12 mouse cellular contexts compared by ENCODE assay signal in genomic region chr5:23551687-23552086, GRCm38 (mm10).
DNase-seq lines count a peak whose midpoint lies in the region; ATAC-seq and TF ChIP-seq lines count a peak whose summit lies in the region.
"Had no signal": no experiment of that assay in that cellular context is flagged by ENCODE, and none has a peak within 500 bp of the region (broad histone marks: within the 10 kb centered on the region; RNA-seq: fewer than 3 reads in every experiment).

No protein-coding gene starts in this region.

- no peak overlapping the region for H3K9ac ChIP-seq in midbrain, embryonic 11.5 days (ENCODE audit: low read length)
- no peak overlapping the region for H3K9ac ChIP-seq in midbrain, embryonic 16.5 days (ENCODE audit: low read depth, low read length)
- no peak overlapping the region for H3K9ac ChIP-seq in lung, postnatal 0 days (replicated peaks; ENCODE audit: low read depth)
- H3K9ac ChIP-seq in hindbrain, embryonic 12.5 days: no peak overlapping the region
- H3K9ac ChIP-seq: midbrain, embryonic 13.5 days had no signal

- H3K4me2 ChIP-seq in midbrain, embryonic 11.5 days: no peak overlapping the region
- H3K4me2 ChIP-seq in midbrain, embryonic 16.5 days (ENCODE audit: low read length): no peak overlapping the region
- H3K4me2 ChIP-seq in lung, postnatal 0 days (replicated peaks; ENCODE audit: low read depth, low read length): no peak overlapping the region
- H3K4me2 ChIP-seq in hindbrain, embryonic 12.5 days (replicated peaks): no peak overlapping the region
- H3K4me2 ChIP-seq: midbrain, embryonic 13.5 days had no signal

- H3K27me3 ChIP-seq in midbrain, embryonic 11.5 days (ENCODE audit: control insufficient read depth, insufficient read depth, low read length): no peaks in the 10 kb centered on the region
- no peaks in the 10 kb centered on the region for H3K27me3 ChIP-seq in midbrain, embryonic 16.5 days (ENCODE audit: control insufficient read depth, insufficient read depth, low read depth, low read length)
- H3K27me3 ChIP-seq in lung, postnatal 0 days (replicated peaks; ENCODE audit: insufficient read depth, low read length): no peaks in the 10 kb centered on the region
- no peaks in the 10 kb centered on the region for H3K27me3 ChIP-seq in hindbrain, embryonic 12.5 days
- H3K27me3 ChIP-seq: midbrain, embryonic 13.5 days had no signal

- no peaks in the 10 kb centered on the region for H3K36me3 ChIP-seq in midbrain, embryonic 11.5 days (ENCODE audit: control insufficient read depth, insufficient read depth, low read length)
- no peaks in the 10 kb centered on the region for H3K36me3 ChIP-seq in midbrain, embryonic 16.5 days (ENCODE audit: control insufficient read depth, insufficient read depth, low read length)
- H3K36me3 ChIP-seq in lung, postnatal 0 days (ENCODE audit: insufficient read depth, low read length): no peaks in the 10 kb centered on the region
- no peaks in the 10 kb centered on the region; the same call in 1 of the 2 replicates for H3K36me3 ChIP-seq in hindbrain, embryonic 12.5 days

- peak; percentile 14 for DNase-seq in adrenal gland, postnatal 10 days
- DNase-seq in adrenal gland, adult 18-20 months (ENCODE audit: low spot score in 2 of 2): no peak
- peak; percentile 77 for DNase-seq in midbrain, embryonic 11.5 days (ENCODE audit: low spot score, missing footprints)
- DNase-seq in lung, postnatal 0 days (ENCODE audit: low spot score): peak; percentile 61
- no peak for DNase-seq in ovary, postnatal 36 days (ENCODE audit: low spot score)
- DNase-seq in frontal cortex, adult 2 months (ENCODE audit: extremely low spot score in 1 of 2, low spot score in 1 of 2): no peak
- DNase-seq: kidney, adult 2 months; layer of hippocampus, adult 9-11 months; thymus, postnatal 36 days had no signal

- no peak for TF ChIP-seq EP300 in lung, postnatal 0 days (IDR thresholded peaks at IDR 0.05)

- H3K27ac ChIP-seq in midbrain, embryonic 11.5 days (ENCODE audit: low read depth, low read length): no peak overlapping the region
- H3K27ac ChIP-seq in midbrain, embryonic 16.5 days (ENCODE audit: low read length): no peak overlapping the region
- no peak overlapping the region for H3K27ac ChIP-seq in lung, postnatal 0 days (ENCODE audit: low read length)
- H3K27ac ChIP-seq in hindbrain, embryonic 12.5 days: no peak overlapping the region
- H3K27ac ChIP-seq: midbrain, embryonic 13.5 days had no signal

- H3K4me1 ChIP-seq in midbrain, embryonic 11.5 days (ENCODE audit: control insufficient read depth, insufficient read depth, low read length): no peaks in the 10 kb centered on the region
- H3K4me1 ChIP-seq in midbrain, embryonic 16.5 days (ENCODE audit: control insufficient read depth, insufficient read depth, low read length): no peaks in the 10 kb centered on the region
- 0 out of 2 replicates have a peak, but pooled peaks cover 6% of the 10 kb centered on the region for H3K4me1 ChIP-seq in lung, postnatal 0 days (ENCODE audit: insufficient read depth, low read depth, low read length)
- H3K4me1 ChIP-seq in hindbrain, embryonic 12.5 days: no peaks in the 10 kb centered on the region
- H3K4me1 ChIP-seq: midbrain, embryonic 13.5 days had no signal

- 91% methylated on average over 5 of the region's 5 CpGs for WGBS in midbrain, embryonic 11.5 days
- 85% methylated on average over 5 of the region's 5 CpGs for WGBS in midbrain, embryonic 16.5 days
- WGBS in lung, postnatal 0 days: 55% methylated on average over 5 of the region's 5 CpGs
- WGBS in hindbrain, embryonic 12.5 days: 79% methylated on average over 5 of the region's 5 CpGs

- no peak for TF ChIP-seq CTCF in lung, postnatal 0 days (IDR thresholded peaks at IDR 0.05)

- ATAC-seq in midbrain, embryonic 11.5 days (ENCODE audit: low FRiP score): no peak
- ATAC-seq in midbrain, embryonic 16.5 days: no peak
- ATAC-seq in lung, postnatal 0 days: peak; percentile 80
- no peak for ATAC-seq in hindbrain, embryonic 12.5 days (ENCODE audit: low FRiP score)
- ATAC-seq: midbrain, embryonic 13.5 days had no signal

- H3K4me3 ChIP-seq in midbrain, embryonic 11.5 days (ENCODE audit: low read depth, low read length): no peak overlapping the region
- no peak overlapping the region for H3K4me3 ChIP-seq in midbrain, embryonic 16.5 days (ENCODE audit: low read depth, low read length)
- H3K4me3 ChIP-seq in lung, postnatal 0 days (ENCODE audit: low read depth, low read length): no peak overlapping the region
- no peak overlapping the region for H3K4me3 ChIP-seq in hindbrain, embryonic 12.5 days
- H3K4me3 ChIP-seq: midbrain, embryonic 13.5 days had no signal

- H3K9me3 ChIP-seq in midbrain, embryonic 11.5 days (ENCODE audit: control insufficient read depth, low read length): no peaks in the 10 kb centered on the region
- no peaks in the 10 kb centered on the region for H3K9me3 ChIP-seq in midbrain, embryonic 16.5 days (replicated peaks; ENCODE audit: control insufficient read depth, low read length, poor library complexity, severe bottlenecking)
- H3K9me3 ChIP-seq in lung, postnatal 0 days (ENCODE audit: low read length): no peaks in the 10 kb centered on the region
- no peaks in the 10 kb centered on the region for H3K9me3 ChIP-seq in hindbrain, embryonic 12.5 days (replicated peaks)
- H3K9me3 ChIP-seq: midbrain, embryonic 13.5 days had no signal

Comparison
In these comparisons a context has a peak if more than half of its experiments do, and no peak if none do; other contexts are left out.
1. DNase-seq: peak in adrenal gland, postnatal 10 days (single experiment), midbrain, embryonic 11.5 days (single experiment) and lung, postnatal 0 days (single experiment); none in adrenal gland, adult 18-20 months (0 of 2), ovary, postnatal 36 days (single experiment) and frontal cortex, adult 2 months (0 of 2).